Mouse (Mus musculus): Measurements from ENCODE around the gene Creb3l4. TPM values are rescaled to one million over a fixed set of nuclear protein-coding genes. Genes with fewer than 3 reads are reported as not detected.

Gene Creb3l4
- polyA plus RNA-seq, 1 experiment = 0.56 TPM

DNA sequence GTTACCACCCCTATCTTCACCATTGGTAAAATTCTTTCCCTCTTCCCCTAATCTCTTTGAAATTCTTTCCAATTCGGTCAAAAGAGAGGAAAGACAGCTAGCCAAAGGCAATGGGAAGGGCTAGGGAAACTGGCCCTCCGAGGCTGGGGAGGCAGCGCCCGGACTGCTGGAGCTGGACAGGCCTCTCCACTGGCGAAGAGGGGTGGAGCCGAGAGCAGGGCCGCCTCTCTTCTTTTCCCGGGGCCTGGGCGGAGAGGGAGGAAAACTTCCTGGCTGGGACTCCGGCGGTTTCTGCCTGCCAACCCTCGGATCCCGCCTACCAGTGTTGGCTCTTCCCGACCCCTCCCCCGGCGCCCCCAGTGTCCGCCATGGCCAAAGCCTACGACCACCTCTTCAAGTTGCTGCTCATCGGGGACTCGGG lies 22.8 kb downstream of the Creb3l4 start:
- Histone ChIP-seq H3K4me1 (ENCODE audit: control insufficient read depth, insufficient read depth, insufficient read length) (peaks cover 3% of the 10 kb centered on the region), H3K4me3 (ENCODE audit: extremely low read depth, insufficient read depth, insufficient read length) (peak overlapping the region; percentile 45), H3K27me3 (ENCODE audit: control insufficient read depth, insufficient read depth, low read length) (peaks cover 3% of the 10 kb centered on the region; the same call in 1 of the 2 replicates), H3K27ac (ENCODE audit: insufficient read depth, low read length) (peak overlapping the region; percentile 8; the same call in 1 of the 2 replicates), H3K36me3 (ENCODE audit: control insufficient read depth, insufficient read depth, low read length) (no peaks in the 10 kb centered on the region)
- WGBS = 6% methylated on average over 18 of the region's 20 CpGs
- TF ChIP-seq POLR2A (IDR thresholded peaks at IDR 0.05; ENCODE audit: low read depth, low read length) = no peak
- no peak for TF ChIP-seq CTCF (IDR thresholded peaks at IDR 0.05; ENCODE audit: extremely low read depth, insufficient read depth, insufficient read length, insufficient replicate concordance)
- DNase-seq (ENCODE audit: low read depth in 1 of 2, low spot score in 2 of 2) = peak in 1 of 2 experiments; percentile 17

- TF ChIP-seq POLR2A (IDR thresholded peaks at IDR 0.05; ENCODE audit: low read depth, low read length) = no peak
- peak; percentile 15; the same call in 1 of the 2 replicates for TF ChIP-seq CTCF (IDR thresholded peaks at IDR 0.05; ENCODE audit: extremely low read depth, insufficient read depth, insufficient read length, insufficient replicate concordance)
- Histone ChIP-seq H3K4me3 (ENCODE audit: extremely low read depth, insufficient read depth, insufficient read length) (no peak overlapping the region), H3K27me3 (ENCODE audit: control insufficient read depth, insufficient read depth, low read length) (peaks cover 3% of the 10 kb centered on the region; the same call in 1 of the 2 replicates), H3K36me3 (ENCODE audit: control insufficient read depth, insufficient read depth, low read length) (no peaks in the 10 kb centered on the region), H3K27ac (ENCODE audit: insufficient read depth, low read length) (no peak overlapping the region), H3K4me1 (ENCODE audit: control insufficient read depth, insufficient read depth, insufficient read length) (peaks cover 3% of the 10 kb centered on the region)
- 13% methylated on average over 6 of the region's 6 CpGs for WGBS
- peak; percentile 25 to 48 for DNase-seq (ENCODE audit: low read depth in 1 of 2, low spot score in 2 of 2)
These were observed 23.2 kb downstream of the Creb3l4 start for GRCm38 (mm10) chr3:90220088-90220487.

GRCm38 (mm10) chr3:90215825-90216380 lies 27.4 kb downstream of the Creb3l4 start:
- peaks cover 15% of the 10 kb centered on the region for H3K4me1 ChIP-seq (ENCODE audit: control insufficient read depth, insufficient read depth, insufficient read length)
- H3K36me3 ChIP-seq (ENCODE audit: control insufficient read depth, insufficient read depth, low read length) = peaks cover 8% of the 10 kb centered on the region
- TF ChIP-seq CTCF (IDR thresholded peaks at IDR 0.05; ENCODE audit: extremely low read depth, insufficient read depth, insufficient read length, insufficient replicate concordance) = no peak
- TF ChIP-seq POLR2A (IDR thresholded peaks at IDR 0.05; ENCODE audit: low read depth, low read length) = no peak
- peak in 1 of 2 experiments; percentile 10 for DNase-seq (ENCODE audit: low read depth in 1 of 2, low spot score in 2 of 2)
- no peak overlapping the region for H3K27ac ChIP-seq (ENCODE audit: insufficient read depth, low read length)
- 33% methylated on average over 1 of the region's 1 CpGs for WGBS
- H3K27me3 ChIP-seq (ENCODE audit: control insufficient read depth, insufficient read depth, low read length) = peaks cover 3% of the 10 kb centered on the region; the same call in 1 of the 2 replicates
- H3K4me3 ChIP-seq (ENCODE audit: extremely low read depth, insufficient read depth, insufficient read length) = no peak overlapping the region

DNA sequence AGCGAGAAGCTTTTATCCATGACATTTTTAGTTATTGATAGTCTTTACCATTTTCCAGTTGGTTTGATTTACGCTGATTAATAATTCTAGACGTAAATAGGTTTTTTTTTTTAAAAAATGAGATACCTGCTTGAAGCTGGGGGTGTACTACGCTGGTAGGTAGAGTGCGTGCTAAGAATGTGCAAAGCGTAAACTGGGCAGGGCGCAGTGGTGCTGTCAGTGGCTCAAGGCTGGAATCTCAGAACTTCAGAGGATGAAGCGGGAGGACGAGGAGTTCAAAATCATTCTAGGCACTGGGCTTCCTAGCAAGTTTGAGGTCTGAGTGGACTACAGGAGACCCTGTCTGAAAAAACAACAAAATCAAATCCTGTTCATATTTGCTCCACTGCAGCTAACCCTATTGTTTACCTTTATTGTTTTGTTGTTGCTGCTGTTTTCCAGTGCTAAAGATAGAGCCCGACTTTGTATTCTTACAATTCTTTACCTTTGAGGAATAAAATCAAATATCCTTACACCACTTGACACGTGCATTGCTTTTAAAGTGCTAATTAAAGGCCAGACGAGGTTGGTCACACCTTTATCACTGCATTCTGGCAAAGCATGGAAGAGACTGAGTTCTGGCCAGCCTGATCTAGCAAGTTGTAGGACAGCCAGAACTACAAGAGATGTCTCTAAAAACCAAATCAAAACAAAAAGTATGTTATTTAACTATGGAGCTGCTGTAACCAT lies 29.2 kb downstream of the Creb3l4 start:
- no peak for DNase-seq (ENCODE audit: low read depth in 1 of 2, low spot score in 2 of 2)
- Histone ChIP-seq H3K27ac (ENCODE audit: insufficient read depth, low read length) (no peak overlapping the region), H3K4me1 (ENCODE audit: control insufficient read depth, insufficient read depth, insufficient read length) (peaks cover 12% of the 10 kb centered on the region; the same call in 1 of the 2 replicates), H3K27me3 (ENCODE audit: control insufficient read depth, insufficient read depth, low read length) (no peaks in the 10 kb centered on the region), H3K36me3 (ENCODE audit: control insufficient read depth, insufficient read depth, low read length) (peaks cover 17% of the 10 kb centered on the region), H3K4me3 (ENCODE audit: extremely low read depth, insufficient read depth, insufficient read length) (peak overlapping the region; percentile 45)
- TF ChIP-seq POLR2A (IDR thresholded peaks at IDR 0.05; ENCODE audit: low read depth, low read length) (no peak), CTCF (IDR thresholded peaks at IDR 0.05; ENCODE audit: extremely low read depth, insufficient read depth, insufficient read length, insufficient replicate concordance) (no peak)
- WGBS = 43% methylated on average over 12 of the region's 12 CpGs

GRCm38 (mm10) chr3:90213377-90213866 lies 29.9 kb downstream of the Creb3l4 start, which contains the start of the genes Rps27 and Rab13:
TSS of gene Rps27 (minus strand) at chr3:90213651.
TSS of gene Rab13 (plus strand) at chr3:90213695.
- TF ChIP-seq CTCF (IDR thresholded peaks at IDR 0.05; ENCODE audit: extremely low read depth, insufficient read depth, insufficient read length, insufficient replicate concordance) (no peak), POLR2A (IDR thresholded peaks at IDR 0.05; ENCODE audit: low read depth, low read length) (peak; percentile 98)
- peaks cover 12% of the 10 kb centered on the region; the same call in 1 of the 2 replicates for H3K4me1 ChIP-seq (ENCODE audit: control insufficient read depth, insufficient read depth, insufficient read length)
- under 1% methylated on average over 42 of the region's 42 CpGs for WGBS
- DNase-seq (ENCODE audit: low read depth in 1 of 2, low spot score in 2 of 2) = peak; percentile 83 to 94
- H3K36me3 ChIP-seq (ENCODE audit: control insufficient read depth, insufficient read depth, low read length) = peaks cover 22% of the 10 kb centered on the region
- peak within 1 kb of the TSS; percentile 96 for H3K27ac ChIP-seq (ENCODE audit: insufficient read depth, low read length)
- H3K27me3 ChIP-seq (ENCODE audit: control insufficient read depth, insufficient read depth, low read length) = no peaks in the 10 kb centered on the region
- peak within 1 kb of the TSS; percentile 98 for H3K4me3 ChIP-seq (ENCODE audit: extremely low read depth, insufficient read depth, insufficient read length)

DNA sequence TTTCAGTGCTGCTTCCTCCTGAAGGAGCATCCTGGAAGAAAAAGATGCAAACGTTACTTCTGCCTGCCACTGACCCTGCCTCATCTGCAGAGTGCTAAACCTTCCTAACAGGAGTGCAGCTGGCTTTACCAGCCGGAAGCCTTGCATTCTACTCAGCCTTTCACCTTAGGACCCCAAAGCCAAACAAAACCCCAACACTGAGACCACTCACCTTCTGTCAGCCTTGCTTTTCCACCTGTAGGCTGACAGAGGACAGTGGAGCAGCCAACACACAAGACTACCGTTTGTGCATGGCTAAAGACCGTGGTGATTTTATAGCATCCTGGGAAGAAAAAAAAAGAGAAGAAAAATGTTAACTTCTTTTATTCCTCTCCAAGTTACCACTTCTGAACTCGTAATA lies 30.6 kb downstream of the Creb3l4 start:
- peaks cover 12% of the 10 kb centered on the region; the same call in 1 of the 2 replicates for H3K4me1 ChIP-seq (ENCODE audit: control insufficient read depth, insufficient read depth, insufficient read length)
- peak overlapping the region; percentile 98 for H3K4me3 ChIP-seq (ENCODE audit: extremely low read depth, insufficient read depth, insufficient read length)
- no peak overlapping the region for H3K27ac ChIP-seq (ENCODE audit: insufficient read depth, low read length)
- H3K27me3 ChIP-seq (ENCODE audit: control insufficient read depth, insufficient read depth, low read length) = no peaks in the 10 kb centered on the region
- DNase-seq (ENCODE audit: low read depth in 1 of 2, low spot score in 2 of 2) = no peak
- WGBS = 9% methylated on average over 5 of the region's 5 CpGs
- TF ChIP-seq CTCF (IDR thresholded peaks at IDR 0.05; ENCODE audit: extremely low read depth, insufficient read depth, insufficient read length, insufficient replicate concordance) (no peak), POLR2A (IDR thresholded peaks at IDR 0.05; ENCODE audit: low read depth, low read length) (no peak)
- peaks cover 28% of the 10 kb centered on the region for H3K36me3 ChIP-seq (ENCODE audit: control insufficient read depth, insufficient read depth, low read length)

All from spleen, adult 2 months (tissue).